Mouse (Mus musculus) left cerebral cortex, adult 18-20 months (tissue): ENCODE data around the gene Dusp18. TPM values are rescaled to one million over a fixed set of nuclear protein-coding genes. Genes with fewer than 3 reads are reported as not detected.

Source experiments
- DNase-seq, 2 experiments: peaks; one replicate each; pipeline ENCODE4 v3.0.0; 2021 to 2022; ENCODE audit warnings: low spot score in 2 of 2, mixed read lengths in 1 of 2
- long read RNA-seq, 2 experiments: library from polyadenylated mRNA; stranded (forward); transcript quantifications; one replicate each; pipeline ENCODE4 v2.0.0; 2021
- total RNA-seq, 2 experiments: library from RNA; stranded (reverse); gene quantifications; 2 replicates each; pipeline ENCODE4 v1.2.3; 2021

The Dusp18 gene
- total RNA-seq: 10 to 100 TPM; 19.9 to 24.0 TPM
- long read RNA-seq, experiment 1, full-length matches to known transcripts: 5 of 13 reads
- long read RNA-seq, experiment 1, partial matches to known transcripts: 0 of 13 reads
- long read RNA-seq, experiment 1, other reads (novel, unspliced or antisense): 8 of 13 reads
- long read RNA-seq, experiment 2, partial matches to known transcripts: 1 of 9 reads
- long read RNA-seq, experiment 2, other reads (novel, unspliced or antisense): 8 of 9 reads

DNA sequence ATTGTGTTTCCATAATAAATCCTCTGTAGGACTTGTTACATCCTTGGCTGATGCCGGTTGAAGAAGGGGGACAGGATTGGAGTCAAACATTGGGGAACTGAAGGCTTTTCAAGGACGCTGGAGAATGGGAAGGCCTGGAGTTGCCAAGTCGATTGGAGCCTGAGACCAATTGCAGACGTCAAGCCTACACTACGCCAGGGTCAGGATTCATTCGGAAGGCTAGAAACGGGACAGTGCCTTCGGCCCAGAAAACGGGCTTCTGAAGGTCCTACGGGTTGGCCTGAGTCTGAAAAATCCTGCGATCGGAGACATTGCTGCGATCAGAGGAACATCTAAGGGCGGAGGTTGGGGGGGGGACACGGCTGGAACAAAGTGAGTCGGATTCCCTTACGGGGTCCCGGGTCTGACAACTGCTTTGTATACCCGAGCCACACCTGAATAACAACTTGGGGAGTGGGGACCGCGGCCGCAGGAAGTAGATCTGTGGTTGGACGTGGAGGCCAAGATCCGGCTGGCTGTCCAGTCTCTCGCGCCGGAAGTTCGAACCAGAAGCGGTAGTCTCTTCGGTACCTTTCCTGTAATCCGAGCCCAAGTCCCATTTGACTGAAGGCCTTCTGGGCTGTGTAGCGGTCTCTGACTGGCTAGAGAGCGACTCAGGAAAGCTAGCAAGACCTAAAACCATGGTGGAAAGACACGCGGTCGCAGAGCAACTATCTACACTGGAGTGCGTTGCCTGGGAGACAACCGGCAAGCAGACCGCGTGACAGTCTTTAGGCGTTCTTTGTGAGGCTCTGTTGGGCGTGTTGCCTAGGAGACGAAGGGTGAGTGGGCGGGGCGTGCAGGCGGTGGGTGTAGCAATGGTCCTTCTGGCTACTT is at the start of gene Dusp18, which contains the start of gene 4921536K21Rik:
Gene Dusp18, plus strand, starts transcription at position 835 of the 876 bp plus-strand sequence.
Gene 4921536K21Rik, minus strand, starts transcription at position 693 of the 876 bp plus-strand sequence.
- peak; percentile 96 to 97 for DNase-seq

DNA sequence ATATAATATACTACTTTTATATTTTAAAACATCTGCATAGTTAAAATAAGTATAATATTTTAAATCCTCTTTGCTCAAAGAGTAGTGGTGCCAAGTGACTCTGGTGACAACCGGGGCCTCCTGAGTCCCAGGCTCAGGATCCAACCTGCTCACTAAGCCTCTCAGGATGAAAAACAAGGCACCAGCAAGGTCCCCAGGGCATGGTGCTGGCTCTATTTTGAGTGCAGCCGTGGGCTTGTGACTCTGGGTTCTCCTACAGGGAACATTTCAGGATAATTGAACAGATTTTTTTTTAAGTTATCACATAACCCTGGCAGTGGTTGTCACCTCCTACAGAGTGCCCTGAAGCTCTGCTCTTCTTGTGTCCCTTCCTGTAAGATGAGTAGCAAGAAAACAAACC is 48.7 kb upstream of the Dusp18 start:
- DNase-seq: no peak

DNA sequence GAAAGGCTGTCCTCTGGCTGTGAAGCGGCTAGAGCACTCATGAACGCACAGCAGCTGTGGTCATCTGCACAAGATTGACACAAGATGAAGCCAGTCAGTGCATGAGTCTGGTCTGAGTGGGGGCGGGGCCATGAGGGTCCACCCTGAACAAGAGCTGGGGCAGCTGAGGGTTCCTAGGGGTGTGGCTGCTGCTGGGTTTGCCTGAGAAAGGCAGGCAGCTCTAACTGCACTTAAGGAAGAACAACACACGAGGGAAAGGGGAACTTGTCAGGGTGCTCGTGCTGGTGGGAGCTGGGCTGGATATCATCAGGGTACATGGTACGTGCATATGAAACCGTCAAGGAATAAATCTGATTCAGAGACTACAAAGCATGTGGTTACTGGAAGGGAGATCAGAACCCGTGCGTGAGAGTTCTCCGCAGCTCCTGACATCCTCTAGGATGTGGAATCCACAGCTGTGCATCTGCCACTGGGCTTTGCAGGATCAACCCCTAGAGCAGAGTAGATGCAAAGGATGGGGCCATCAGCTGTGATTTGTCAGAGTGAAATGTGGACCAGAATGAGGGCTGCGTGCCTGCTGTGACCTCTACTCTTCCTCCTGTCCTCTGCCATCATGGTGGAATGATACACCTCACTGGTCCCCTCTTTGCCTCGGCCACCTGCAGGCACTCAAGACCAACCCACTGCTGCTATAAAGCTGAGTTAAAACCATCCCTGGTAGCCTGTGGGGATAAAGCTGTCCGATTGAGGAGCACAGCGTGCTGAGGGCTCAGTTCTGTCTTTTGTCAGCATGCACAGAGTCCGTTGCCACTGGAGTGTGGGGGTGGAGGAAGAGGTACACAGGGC is 45.3 kb upstream of the Dusp18 start:
- DNase-seq: no peak

DNA sequence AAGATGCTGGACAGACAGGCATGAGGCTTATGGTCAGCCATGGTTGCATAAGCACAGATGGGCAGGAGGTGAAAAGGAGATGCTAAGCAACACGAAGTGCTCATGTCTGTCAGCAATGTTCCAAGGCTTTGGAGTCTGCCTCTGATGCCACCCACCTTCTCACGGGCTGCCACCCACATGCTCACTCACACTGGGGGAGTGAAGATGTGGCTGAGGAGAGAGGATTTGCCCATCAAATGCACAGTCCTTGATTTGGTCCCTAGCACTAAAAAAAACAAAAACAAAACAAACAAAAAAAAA is 44.8 kb upstream of the Dusp18 start:
- DNase-seq: peak; percentile 59 to 83

- no peak for DNase-seq
These were observed 44.2 kb upstream of the Dusp18 start for GRCm38 (mm10) chr11:3850746-3851277.

DNA sequence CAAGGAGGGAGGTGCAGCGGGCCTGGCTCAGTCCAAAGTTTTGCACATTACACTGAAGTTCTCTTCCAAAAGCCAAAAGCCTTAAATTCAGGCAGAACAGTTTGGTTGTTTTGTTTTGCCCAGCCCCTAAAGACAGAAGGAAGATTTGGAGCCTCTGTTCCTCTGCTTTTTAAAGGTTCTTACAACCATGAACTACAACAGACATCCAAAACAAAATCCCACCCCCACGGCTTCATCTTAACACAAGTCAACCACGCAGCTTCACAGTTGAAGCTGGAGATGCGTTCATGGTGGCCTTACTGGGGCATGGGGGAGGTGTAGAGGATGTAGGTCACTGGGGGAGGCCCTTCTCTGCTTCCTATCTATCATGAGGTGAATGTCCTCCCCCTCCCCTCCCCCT is 43.2 kb upstream of the Dusp18 start:
- no peak for DNase-seq

- no peak for DNase-seq
These were observed 42.0 kb upstream of the Dusp18 start for GRCm38 (mm10) chr11:3853031-3853430.

DNA sequence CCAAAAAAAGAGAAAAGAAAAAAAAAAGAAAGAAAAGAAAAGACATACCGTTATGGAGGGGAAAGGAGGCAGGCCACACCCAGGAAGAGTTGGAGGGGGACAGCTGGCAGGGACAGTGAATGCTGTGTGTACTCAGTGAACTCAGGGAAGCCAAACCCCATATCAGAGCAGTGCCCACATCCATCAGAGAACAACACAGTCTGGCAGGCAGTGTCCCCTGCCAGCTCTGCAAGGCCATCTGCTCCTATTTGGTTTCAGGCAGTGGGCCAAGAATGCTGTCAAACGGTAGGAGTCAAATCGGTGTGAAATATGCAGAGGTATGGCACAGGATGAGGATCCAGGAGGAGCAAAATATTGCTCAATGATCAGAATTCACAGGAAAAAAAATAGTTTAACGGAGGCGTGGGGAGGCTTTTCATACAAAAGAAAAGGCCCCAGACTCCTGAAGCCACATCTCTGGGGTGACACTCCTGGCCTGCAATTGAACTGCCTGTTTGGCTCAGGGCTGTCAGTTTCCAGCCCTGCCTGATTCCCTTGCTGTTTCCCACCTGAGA is 41.5 kb upstream of the Dusp18 start:
- DNase-seq: peak; percentile 77 to 87

- no peak for DNase-seq
These were observed 40.9 kb upstream of the Dusp18 start for GRCm38 (mm10) chr11:3854156-3854555.

GRCm38 (mm10) chr11:3855846-3856245 is 39.2 kb upstream of the Dusp18 start:
- DNase-seq: no peak

GRCm38 (mm10) chr11:3857902-3858301 is 37.1 kb upstream of the Dusp18 start:
- DNase-seq: no peak

DNA sequence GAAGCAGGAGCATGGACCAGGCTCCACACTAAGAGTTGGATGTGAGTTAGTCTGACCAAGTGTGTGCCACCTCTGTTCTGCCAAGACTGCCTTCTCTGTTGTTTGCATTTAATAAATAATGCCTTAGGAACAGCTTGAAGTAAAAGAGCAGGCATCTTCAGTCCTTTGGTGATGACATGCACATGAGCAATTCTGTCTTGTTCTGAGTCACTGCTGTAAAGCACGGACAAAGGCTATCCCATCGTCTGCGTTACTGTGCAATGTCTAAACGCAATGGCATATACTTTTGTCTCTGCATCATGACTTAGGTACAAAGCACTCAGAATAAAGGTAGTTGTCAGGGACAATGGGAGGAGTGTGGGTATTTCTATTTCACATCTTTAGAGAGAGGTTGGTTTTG is 35.3 kb upstream of the Dusp18 start:
- DNase-seq: no peak

GRCm38 (mm10) chr11:3860361-3860760 is 34.7 kb upstream of the Dusp18 start:
- DNase-seq: no peak

- no peak for DNase-seq
These were observed 32.2 kb upstream of the Dusp18 start for GRCm38 (mm10) chr11:3862661-3863453.

- DNase-seq: peak; percentile 71 to 84
These were observed 31.5 kb upstream of the Dusp18 start, which contains the start of gene Osbp2 for GRCm38 (mm10) chr11:3863454-3864112. Gene Osbp2, minus strand, starts transcription at chr11:3863903.

DNA sequence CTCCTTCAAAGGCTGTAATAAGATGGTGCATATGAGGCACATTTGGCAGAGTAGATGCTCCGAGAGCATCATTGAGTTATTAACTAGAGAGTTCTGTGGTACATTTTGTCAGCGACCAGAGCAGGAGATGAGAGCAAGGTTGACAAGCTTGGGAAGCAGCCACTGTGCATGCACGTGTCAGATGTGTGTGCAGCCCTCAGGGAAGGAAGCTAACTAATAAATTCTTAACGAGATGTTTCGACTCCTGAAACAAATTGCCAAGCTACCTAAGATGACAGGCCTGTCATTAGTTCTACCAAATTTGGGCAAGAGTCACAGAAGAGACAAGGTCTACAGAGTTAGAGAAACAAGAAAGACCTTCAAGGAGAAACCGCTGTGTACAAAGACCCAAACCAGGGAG is 30.7 kb upstream of the Dusp18 start:
- DNase-seq: no peak

DNA sequence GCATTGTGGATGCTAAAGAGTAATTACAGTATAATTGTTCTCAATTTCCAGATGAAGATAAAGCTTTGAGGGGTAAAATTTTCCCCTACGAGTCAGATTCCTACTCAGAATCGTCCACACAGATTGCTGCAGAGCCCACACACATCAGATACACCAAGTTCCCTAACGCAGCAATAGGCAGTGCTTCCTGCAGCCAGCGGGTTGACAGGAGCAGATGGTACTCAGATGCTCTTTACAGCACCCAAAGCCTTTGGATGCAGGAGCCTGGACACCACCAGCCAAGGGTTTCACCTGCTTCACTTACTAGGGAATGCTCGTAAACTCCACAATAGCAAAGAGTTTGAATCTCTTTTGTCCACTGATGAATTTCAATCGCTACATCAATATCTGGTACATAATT is 18.6 kb upstream of the Dusp18 start:
- DNase-seq: no peak

- no peak for DNase-seq
These were observed 16.4 kb upstream of the Dusp18 start for GRCm38 (mm10) chr11:3878660-3879059.

DNA sequence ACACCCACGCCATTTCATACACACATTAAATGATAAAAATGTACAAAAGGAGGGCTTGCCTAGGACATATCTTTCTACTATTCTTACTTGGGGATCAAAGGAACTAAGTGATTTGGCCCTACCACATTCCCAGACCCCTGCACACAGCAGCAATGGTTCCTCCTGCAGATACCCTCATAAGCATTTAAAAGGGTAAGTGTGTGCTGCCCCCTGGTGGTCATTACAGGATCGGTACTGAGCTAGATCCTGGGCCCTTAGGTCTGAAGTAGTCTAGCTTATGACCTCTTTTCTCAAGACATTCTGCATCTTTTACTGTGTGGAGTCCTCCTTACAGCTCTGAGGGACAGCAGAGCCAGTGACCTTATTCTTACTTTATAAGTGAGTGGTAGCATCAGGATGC is 15.2 kb upstream of the Dusp18 start:
- peak; percentile 70 to 87 for DNase-seq

DNA sequence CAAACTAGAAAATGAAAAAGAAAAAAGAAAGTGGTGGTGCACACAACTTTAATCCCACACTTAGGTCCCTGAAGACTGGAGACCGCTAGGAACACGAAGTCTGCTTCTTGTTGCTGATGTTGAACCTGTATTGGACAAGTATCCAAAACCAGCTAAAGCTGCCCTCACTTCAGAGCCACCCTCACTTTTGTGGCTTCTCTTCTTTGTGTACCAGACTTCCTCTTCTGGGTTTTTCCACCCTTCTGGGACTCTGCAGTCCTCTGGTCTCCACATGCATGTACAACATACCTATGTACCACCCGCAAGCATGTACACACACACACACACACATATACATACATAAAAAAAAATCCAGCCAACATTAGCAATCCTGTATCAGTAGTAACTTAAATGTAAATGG is 11.3 kb upstream of the Dusp18 start:
- no peak for DNase-seq
